Comparison of ENCODE assay signal across 20 mouse cellular contexts in genomic region chr17:50192376-50192940, GRCm38 (mm10). TPM values are rescaled to one million over a fixed set of nuclear protein-coding genes. Genes with fewer than 3 reads are reported as not detected.
DNase-seq lines count a peak whose midpoint lies in the region; ATAC-seq and TF ChIP-seq lines count a peak whose summit lies in the region.
"Had no signal": no experiment of that assay in that cellular context is flagged by ENCODE, and none has a peak within 500 bp of the region (broad histone marks: within the 10 kb centered on the region; RNA-seq: fewer than 3 reads in every experiment).

No protein-coding gene starts in this region.

- no peaks in the 10 kb centered on the region; the same call in 1 of the 2 replicates for H3K4me1 ChIP-seq in lung, postnatal 0 days (ENCODE audit: insufficient read depth, low read depth, low read length)
- H3K4me1 ChIP-seq in kidney, embryonic 16.5 days (ENCODE audit: insufficient read depth, low read length), result 0 out of 2 replicates have a peak, but pooled peaks cover 4% of the 10 kb centered on the region
- peaks cover 20% of the 10 kb centered on the region for H3K4me1 ChIP-seq in kidney, embryonic 15.5 days

- H3K27ac ChIP-seq in lung, postnatal 0 days (ENCODE audit: low read length), result no peak overlapping the region
- H3K27ac ChIP-seq in kidney, embryonic 16.5 days (ENCODE audit: low read length), result no peak overlapping the region
- no peak overlapping the region for H3K27ac ChIP-seq in kidney, embryonic 15.5 days
- H3K27ac ChIP-seq: embryonic facial prominence, embryonic 15.5 days; heart, embryonic 13.5 days; intestine, embryonic 15.5 days; limb, embryonic 10.5 days; lung, embryonic 15.5 days had no signal

- no peak for TF ChIP-seq POLR2A in brain, embryonic 14.5 days (IDR thresholded peaks at IDR 0.05; ENCODE audit: borderline replicate concordance, extremely low read depth, insufficient read depth, insufficient read length, poor library complexity, severe bottlenecking)

- no peaks in the 10 kb centered on the region for H3K9me3 ChIP-seq in lung, postnatal 0 days (ENCODE audit: low read length)
- H3K9me3 ChIP-seq in kidney, embryonic 16.5 days (ENCODE audit: low read length), result no peaks in the 10 kb centered on the region
- H3K9me3 ChIP-seq in kidney, embryonic 15.5 days (replicated peaks), result no peaks in the 10 kb centered on the region
- H3K9me3 ChIP-seq: embryonic facial prominence, embryonic 15.5 days; heart, embryonic 13.5 days; intestine, embryonic 15.5 days; limb, embryonic 10.5 days; lung, embryonic 15.5 days had no signal

- H3K4me3 ChIP-seq in lung, postnatal 0 days (ENCODE audit: low read depth, low read length), result no peak overlapping the region
- H3K4me3 ChIP-seq in kidney, embryonic 16.5 days (ENCODE audit: low read length), result no peak overlapping the region
- H3K4me3 ChIP-seq in kidney, embryonic 15.5 days (replicated peaks), result no peak overlapping the region
- H3K4me3 ChIP-seq: embryonic facial prominence, embryonic 15.5 days; heart, embryonic 13.5 days; intestine, embryonic 15.5 days; limb, embryonic 10.5 days; lung, embryonic 15.5 days had no signal

- WGBS in lung, postnatal 0 days, result 64% methylated on average over 10 of the region's 10 CpGs
- WGBS in kidney, embryonic 16.5 days, result 60% methylated on average over 10 of the region's 10 CpGs
- 60% methylated on average over 10 of the region's 10 CpGs for WGBS in kidney, embryonic 15.5 days

- no peak for TF ChIP-seq CTCF in lung, postnatal 0 days (IDR thresholded peaks at IDR 0.05)
- no peak for TF ChIP-seq CTCF in brain, embryonic 14.5 days (IDR thresholded peaks at IDR 0.05; ENCODE audit: borderline replicate concordance, extremely low read depth, insufficient read depth, insufficient read length)

- TF ChIP-seq EP300 in lung, postnatal 0 days (IDR thresholded peaks at IDR 0.05), result no peak

- H3K4me2 ChIP-seq in lung, postnatal 0 days (replicated peaks; ENCODE audit: low read depth, low read length), result no peak overlapping the region
- no peak overlapping the region for H3K4me2 ChIP-seq in kidney, embryonic 16.5 days (replicated peaks; ENCODE audit: low read depth, low read length)
- no peak overlapping the region for H3K4me2 ChIP-seq in kidney, embryonic 15.5 days
- H3K4me2 ChIP-seq: embryonic facial prominence, embryonic 15.5 days; heart, embryonic 13.5 days; intestine, embryonic 15.5 days; liver, embryonic 11.5 days; lung, embryonic 15.5 days had no signal

- ATAC-seq in lung, postnatal 0 days, result no peak
- ATAC-seq in megakaryocyte progenitor cell, adult 5-6 weeks (replicated peaks; ENCODE audit: poor library complexity), result peak; percentile 24
- no peak for ATAC-seq in kidney, embryonic 16.5 days (ENCODE audit: low FRiP score, low TSS enrichment)
- no peak for ATAC-seq in kidney, embryonic 15.5 days (replicated peaks; ENCODE audit: low FRiP score)
- ATAC-seq: intestine, embryonic 15.5 days had no signal

- H3K9ac ChIP-seq in lung, postnatal 0 days (replicated peaks; ENCODE audit: low read depth), result no peak overlapping the region
- no peak overlapping the region for H3K9ac ChIP-seq in kidney, embryonic 16.5 days (replicated peaks; ENCODE audit: low read length)
- H3K9ac ChIP-seq in kidney, embryonic 15.5 days, result no peak overlapping the region
- H3K9ac ChIP-seq: embryonic facial prominence, embryonic 15.5 days; heart, embryonic 13.5 days; intestine, embryonic 15.5 days; lung, embryonic 15.5 days had no signal

- no peaks in the 10 kb centered on the region for H3K36me3 ChIP-seq in lung, postnatal 0 days (ENCODE audit: insufficient read depth, low read length)
- H3K36me3 ChIP-seq in kidney, embryonic 16.5 days (ENCODE audit: insufficient read depth, low read length), result no peaks in the 10 kb centered on the region
- no peaks in the 10 kb centered on the region for H3K36me3 ChIP-seq in kidney, embryonic 15.5 days
- H3K36me3 ChIP-seq: embryonic facial prominence, embryonic 15.5 days; heart, embryonic 13.5 days; intestine, embryonic 15.5 days; limb, embryonic 10.5 days; lung, embryonic 15.5 days had no signal

- DNase-seq in embryo, embryonic 10 days (ENCODE audit: low spot score), result peak; percentile 38
- DNase-seq in embryo, embryonic 9.5 days (ENCODE audit: extremely low spot score), result no peak
- DNase-seq in lung, postnatal 0 days (ENCODE audit: low spot score), result peak; percentile 23
- DNase-seq in lung, postnatal 14 days, result no peak
- DNase-seq in brain, embryonic 14.5 days (ENCODE audit: low read depth), result peak; percentile 55
- DNase-seq: adrenal gland, adult 8-10 months; cerebellum, adult 11-12 months; cerebellum, postnatal 25 days; heart, postnatal 4 days; right cerebral cortex, postnatal 14 days; thymus, postnatal 14 days had no signal

- H3K27me3 ChIP-seq in lung, postnatal 0 days (replicated peaks; ENCODE audit: insufficient read depth, low read length), result peaks cover 4% of the 10 kb centered on the region; the same call in 1 of the 2 replicates
- H3K27me3 ChIP-seq in kidney, embryonic 16.5 days (ENCODE audit: insufficient read depth, low read length), result peaks cover 32% of the 10 kb centered on the region
- peaks cover 38% of the 10 kb centered on the region for H3K27me3 ChIP-seq in kidney, embryonic 15.5 days

RNA-seq across cellular contexts. Expression of gene Rftn1, which starts 2.0 kb away (rescaled TPM):
- 16.9 and 18.2 TPM in 2 replicates for polyA plus RNA-seq in lung, postnatal 0 days (2015; fragmentation: Nextera tagmentation; extraction: Ambion mirVana)
- 17.7 and 18.2 TPM in 2 replicates for polyA plus RNA-seq in brain, embryonic 14.5 days (2012; rRNA removed)
- 13.2 and 15.5 TPM in 2 replicates for total RNA-seq in megakaryocyte progenitor cell, adult 5-6 weeks (2015)
- total RNA-seq in megakaryocyte progenitor cell, adult 5-6 weeks (2017), result 29.8 and 36.5 TPM in 2 replicates
- 12.5 and 13.9 TPM in 2 replicates for polyA plus RNA-seq in kidney, embryonic 16.5 days (2015; fragmentation: Nextera tagmentation; extraction: Ambion mirVana)
- polyA plus RNA-seq in kidney, embryonic 15.5 days (2015; fragmentation: Nextera tagmentation; extraction: Ambion mirVana), result 12.7 and 14.7 TPM in 2 replicates

Comparison
In these comparisons a context has a peak if more than half of its experiments do, and no peak if none do; other contexts are left out.
1. DNase-seq: peak in embryo, embryonic 10 days (single experiment), lung, postnatal 0 days (single experiment) and brain, embryonic 14.5 days (single experiment); none in embryo, embryonic 9.5 days (single experiment) and lung, postnatal 14 days (single experiment).